Mouse (Mus musculus): ENCODE data around the gene Gm10096.
"Not testable (repeated sequence)": the region's sequence is repeated elsewhere in the genome, so short reads cannot be mapped to it uniquely, and the experiment has no call there.

Gm10096 gene

GRCm38 (mm10) chrX:28954602-28955001 lies at the start of gene Gm10096:
TSS of gene Gm10096 (minus strand) at chrX:28954702.
- not testable (repeated sequence) for DNase-seq
